Mouse (Mus musculus): ENCODE measurements around the gene Traf5.

Gene Traf5

DNA sequence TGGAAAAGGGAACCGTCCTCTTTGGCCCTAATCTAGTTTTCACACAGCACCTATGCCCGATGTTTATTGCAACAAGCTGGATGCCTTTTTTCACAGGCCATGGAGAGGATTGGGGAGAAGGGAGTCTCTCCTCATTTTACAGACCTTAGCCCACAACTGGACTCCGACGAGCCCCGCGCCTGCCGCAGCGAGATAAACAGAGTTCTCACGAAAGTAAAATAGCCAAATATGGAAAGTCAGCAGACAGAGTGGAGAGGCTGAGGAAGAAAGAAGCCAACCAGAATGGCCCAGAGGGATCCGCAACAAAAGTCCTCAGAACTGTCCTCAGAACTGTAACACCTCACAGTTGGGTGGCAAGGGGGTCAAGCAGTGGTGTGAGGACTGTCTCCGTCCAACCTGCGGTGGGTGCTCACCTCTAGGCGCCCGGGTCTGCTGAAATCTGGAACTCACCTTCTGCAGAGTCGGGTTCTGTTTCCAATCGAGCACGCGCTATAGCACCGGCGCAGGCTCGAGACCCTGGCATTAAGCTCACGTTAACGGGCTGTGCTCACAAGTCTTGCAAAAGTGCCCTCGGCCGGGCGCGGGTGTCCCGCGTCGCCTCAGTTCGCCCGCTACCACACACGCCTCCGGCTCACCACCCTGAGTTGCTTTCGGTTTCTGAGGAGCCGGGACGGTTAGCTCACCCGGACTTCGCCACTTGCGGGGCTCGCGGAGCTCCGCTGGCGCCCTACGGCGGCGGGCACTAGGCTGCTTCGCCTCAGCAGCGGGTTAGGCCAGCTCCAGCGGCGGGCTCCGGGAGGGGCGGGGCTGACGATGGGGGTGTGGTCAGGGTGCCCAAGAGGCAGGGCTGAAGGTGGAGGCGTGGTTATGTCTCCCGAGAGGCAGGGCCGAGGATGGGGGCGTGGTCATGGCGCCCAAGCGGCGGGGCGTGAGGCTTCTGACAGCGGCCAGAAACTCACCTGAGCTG lies at the start of gene Traf5:
Gene Traf5, minus strand, starts transcription at position 754 of the 967 bp plus-strand sequence.
- DNase-seq (ENCODE audit: low read depth): peak; percentile 76

GRCm38 (mm10) chr1:192140313-192140712 lies 48.0 kb upstream of the Traf5 start:
- DNase-seq (ENCODE audit: low read depth): no peak

- DNase-seq (ENCODE audit: low read depth): peak; percentile 15
Measured at GRCm38 (mm10) chr1:192137926-192138910, 45.9 kb upstream of the Traf5 start, which contains the start of gene Rcor3. TSS of gene Rcor3 (minus strand) at chr1:192138062.

GRCm38 (mm10) chr1:192137291-192137925 lies 45.0 kb upstream of the Traf5 start:
- DNase-seq (ENCODE audit: low read depth): peak; percentile 7

DNA sequence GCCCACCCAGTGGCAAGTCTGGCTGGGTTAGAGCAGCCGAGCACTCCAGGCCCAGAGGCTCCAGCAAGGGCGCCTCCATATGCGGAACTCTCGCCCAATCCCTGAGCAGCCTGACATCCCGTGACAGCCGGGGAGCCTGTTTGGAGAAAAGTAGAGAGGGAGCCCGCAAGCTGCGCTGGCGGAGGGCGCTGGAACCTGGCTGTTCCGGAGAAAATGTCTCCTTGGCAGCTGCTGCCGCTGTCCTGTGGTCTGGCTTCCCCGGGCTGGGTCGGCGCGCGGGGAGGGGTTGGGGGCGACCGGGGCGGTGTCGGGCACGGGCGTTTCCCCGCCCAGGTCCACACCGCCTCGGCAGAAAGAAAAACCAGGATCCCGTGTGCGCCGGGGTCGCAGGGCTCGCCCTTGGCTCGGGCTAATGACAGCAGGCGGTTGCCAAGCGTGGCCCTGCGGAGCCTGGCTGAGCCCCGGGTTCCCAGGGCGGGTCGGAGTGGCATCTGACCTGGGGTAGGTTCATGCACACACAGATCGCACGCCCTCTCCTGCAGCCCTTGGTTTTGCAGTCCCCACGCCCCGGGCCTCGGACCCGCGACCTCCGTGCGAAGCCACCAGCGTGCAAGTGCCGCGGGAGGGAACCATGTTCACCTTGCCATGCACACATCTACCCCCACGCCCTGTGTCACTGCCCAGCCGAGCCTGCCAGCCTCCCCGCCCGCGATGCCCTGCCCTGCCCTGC lies 44.4 kb upstream of the Traf5 start:
- DNase-seq (ENCODE audit: low read depth): peak; percentile 74

DNA sequence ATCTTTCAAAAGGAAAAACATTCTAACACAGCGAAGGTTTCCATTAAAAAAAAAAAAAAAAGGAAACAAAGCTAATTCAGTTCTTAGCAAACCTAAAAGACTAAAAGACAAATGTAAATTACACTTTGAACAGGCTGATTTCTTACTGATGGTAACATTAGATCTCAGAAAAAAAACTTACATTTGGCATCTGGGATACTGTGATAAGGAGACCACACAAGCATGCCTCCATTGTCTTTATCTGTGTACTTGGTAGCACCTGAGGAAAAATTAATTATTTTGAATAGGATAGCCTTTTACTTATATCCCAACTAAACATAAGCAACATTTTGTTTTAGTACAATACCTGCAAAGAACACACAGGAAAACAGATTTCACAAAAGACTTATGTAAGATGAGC lies 37.8 kb upstream of the Traf5 start:
- DNase-seq (ENCODE audit: low read depth): no peak

- DNase-seq (ENCODE audit: low read depth): no peak
Measured at GRCm38 (mm10) chr1:192128343-192128742, 36.0 kb upstream of the Traf5 start.

DNA sequence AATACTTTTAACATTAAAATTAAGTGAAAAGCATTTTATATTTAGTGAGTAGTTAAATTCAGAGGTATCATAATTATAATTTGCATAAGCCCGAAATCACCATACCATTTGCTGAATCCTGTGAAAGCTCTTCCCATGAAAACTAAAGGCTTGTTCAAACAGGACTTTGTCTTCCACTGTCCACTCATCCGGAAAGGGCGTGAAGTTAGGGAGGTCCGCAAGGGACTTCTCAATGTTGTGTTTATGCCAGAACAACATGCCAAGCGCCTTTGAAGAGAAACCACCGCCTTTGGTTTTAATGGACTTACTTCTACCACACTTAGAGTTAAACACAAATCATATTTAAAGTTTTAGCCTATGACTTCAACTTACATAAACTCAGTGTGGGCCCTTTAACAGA lies 33.4 kb upstream of the Traf5 start:
- DNase-seq (ENCODE audit: low read depth): no peak

DNA sequence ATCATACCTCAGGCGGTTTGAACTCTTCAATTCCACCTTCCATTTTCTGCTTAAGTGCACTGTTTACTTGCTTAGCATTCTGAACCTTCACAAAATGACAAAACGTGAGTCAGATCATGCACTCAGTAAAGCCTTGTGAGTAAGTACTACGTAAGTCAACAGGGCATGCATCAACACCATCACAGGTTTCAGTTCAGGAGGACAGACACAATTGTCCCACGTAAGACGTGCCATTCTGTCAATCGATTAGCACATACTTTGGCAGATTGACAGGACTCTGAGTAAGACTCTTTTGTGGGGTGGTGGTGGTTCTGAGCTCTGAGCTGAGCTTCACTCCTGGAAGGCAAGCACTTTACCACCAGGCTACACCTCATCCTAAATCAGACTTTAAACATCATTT lies 23.9 kb upstream of the Traf5 start:
- no peak for DNase-seq (ENCODE audit: low read depth)

- DNase-seq (ENCODE audit: low read depth): no peak
Measured at GRCm38 (mm10) chr1:192115378-192115777, 23.0 kb upstream of the Traf5 start.

DNA sequence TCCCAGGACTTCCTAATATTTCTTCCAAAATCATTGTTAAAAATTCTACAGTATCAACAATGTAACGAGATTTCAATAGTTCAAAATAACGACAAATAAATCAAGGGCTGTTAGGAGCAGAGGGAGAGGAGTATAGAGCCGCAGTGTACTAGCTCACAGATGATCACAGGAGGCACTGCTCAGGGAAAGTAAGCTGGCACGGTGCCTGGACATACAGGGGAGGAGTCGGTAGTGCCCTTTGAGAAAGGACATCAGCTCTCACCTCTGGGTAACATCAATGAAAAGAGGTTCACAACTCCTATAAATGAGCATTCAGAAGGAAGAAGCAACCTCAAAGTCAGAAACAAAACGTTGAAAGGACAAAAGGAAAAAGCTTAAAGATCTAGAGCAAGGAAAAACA lies 16.8 kb upstream of the Traf5 start:
- DNase-seq (ENCODE audit: low read depth): no peak

DNA sequence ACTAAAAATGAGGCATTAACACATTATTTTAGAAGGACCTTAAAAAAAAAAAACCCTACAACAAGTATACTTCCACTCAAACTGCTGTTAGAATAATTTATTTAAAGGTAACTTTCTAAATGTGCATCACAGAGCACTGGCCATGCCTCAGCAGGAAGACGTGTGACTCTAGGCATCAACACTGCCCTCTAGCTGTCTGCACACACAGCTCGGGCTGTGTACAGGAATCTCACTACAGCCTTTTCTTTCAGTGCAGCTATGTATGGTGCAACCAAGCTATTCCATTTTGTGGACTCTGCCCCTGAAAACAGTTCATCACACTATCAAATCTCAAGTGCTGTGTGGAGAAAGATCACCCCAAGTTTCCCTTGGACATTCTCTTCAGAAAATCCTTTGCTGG lies 15.0 kb upstream of the Traf5 start:
- no peak for DNase-seq (ENCODE audit: low read depth)

DNA sequence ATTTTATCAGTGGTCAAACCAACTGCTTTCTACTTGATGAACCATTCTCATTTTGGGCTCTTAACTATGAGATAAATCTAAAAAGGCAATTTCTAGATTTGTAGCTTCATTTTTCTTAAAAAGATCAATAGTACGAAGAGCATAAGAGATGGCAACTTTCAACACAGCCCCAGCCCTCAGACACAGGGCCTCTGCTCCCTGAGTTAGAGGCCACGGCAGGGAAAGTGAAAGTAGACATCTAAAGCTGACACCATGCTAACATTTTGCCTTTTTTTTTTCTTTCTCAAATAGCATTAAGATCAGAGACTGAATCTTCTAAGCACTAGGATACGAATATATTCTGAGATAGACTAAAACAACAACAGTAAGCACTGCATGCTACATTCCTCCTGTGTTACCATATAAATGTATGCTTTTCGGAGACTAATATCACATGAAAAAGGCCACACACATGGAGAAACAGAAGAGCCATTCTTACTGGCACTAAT lies 13.6 kb upstream of the Traf5 start:
- DNase-seq (ENCODE audit: low read depth): no peak

- no peak for DNase-seq (ENCODE audit: low read depth)
Measured at GRCm38 (mm10) chr1:192104021-192104420, 11.7 kb upstream of the Traf5 start.

GRCm38 (mm10) chr1:192103176-192103575 lies 10.8 kb upstream of the Traf5 start:
- DNase-seq (ENCODE audit: low read depth): no peak

- no peak for DNase-seq (ENCODE audit: low read depth)
Measured at GRCm38 (mm10) chr1:192101359-192101758, 9.0 kb upstream of the Traf5 start.

GRCm38 (mm10) chr1:192100742-192101141 lies 8.4 kb upstream of the Traf5 start:
- DNase-seq (ENCODE audit: low read depth): no peak

DNA sequence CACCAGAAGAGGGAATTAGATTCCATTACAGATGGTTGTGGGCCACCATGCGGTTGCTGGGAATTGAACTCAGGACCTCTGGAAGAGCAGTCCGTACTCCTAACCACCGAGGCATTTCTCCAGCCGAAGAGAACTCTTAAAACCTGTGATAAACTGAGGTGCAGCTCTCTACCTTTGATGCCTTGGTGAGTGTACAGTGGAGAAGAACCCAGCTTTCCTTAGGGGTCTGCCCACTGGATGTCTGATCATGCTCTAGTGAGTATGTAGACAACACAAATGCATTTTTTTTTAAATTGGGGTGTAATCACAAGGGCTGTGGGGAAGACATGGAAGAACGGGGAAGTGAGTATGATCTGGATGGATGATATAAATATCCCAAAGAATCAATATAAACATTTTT lies 3.3 kb upstream of the Traf5 start:
- no peak for DNase-seq (ENCODE audit: low read depth)

GRCm38 (mm10) chr1:192094451-192095170 lies 2.3 kb upstream of the Traf5 start:
- peak; percentile 53 for DNase-seq (ENCODE audit: low read depth)

DNA sequence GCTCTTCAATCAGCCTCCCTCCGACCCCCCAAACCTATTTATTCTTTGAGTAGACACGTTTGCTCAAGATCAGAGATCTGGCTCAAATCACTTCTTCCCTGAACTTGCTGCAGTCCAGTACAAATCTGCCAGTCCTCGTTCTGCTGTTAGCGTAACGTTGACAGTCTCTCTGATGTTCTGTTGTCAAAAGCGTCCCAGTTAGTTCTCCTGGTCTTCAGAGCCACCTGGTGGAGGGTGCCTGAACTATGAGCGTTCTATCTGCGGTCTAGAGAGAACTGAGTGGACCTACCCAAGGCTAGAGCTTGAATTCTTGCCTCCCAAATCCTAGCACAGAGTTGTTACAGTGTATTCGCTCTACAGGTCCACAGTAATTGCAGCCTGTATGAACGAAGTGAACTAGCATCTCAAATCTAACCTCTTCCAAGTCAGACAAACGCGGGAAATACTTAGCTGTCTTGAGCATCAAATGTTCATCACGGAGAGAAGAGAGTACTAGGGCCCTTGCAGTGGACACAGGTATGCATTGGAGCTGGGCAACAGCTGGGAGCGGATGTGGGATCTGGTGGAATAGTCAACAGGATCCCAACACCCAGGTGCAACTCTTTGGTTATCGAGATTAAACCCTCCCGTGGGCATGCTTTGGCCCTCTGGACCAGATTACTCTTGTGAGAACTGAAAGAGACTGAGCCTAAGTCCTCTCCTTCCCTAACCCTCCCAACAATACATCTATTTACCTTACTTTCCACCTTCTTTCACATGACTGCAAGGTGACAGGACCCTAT lies 711 bp upstream of the Traf5 start:
- peak; percentile 68 for DNase-seq (ENCODE audit: low read depth)

Measured in fibroblast of lung, adult 2 months (primary cell).